Mouse (Mus musculus): ENCODE results near the gene Duoxa2. TPM values are rescaled to one million over a fixed set of nuclear protein-coding genes. Genes with fewer than 3 reads are reported as not detected.
"Not testable (repeated sequence)": the region's sequence is repeated elsewhere in the genome, so short reads cannot be mapped to it uniquely, and the experiment has no call there.

The Duoxa2 gene
- polyA plus RNA-seq, 1 experiment, result not detected

DNA sequence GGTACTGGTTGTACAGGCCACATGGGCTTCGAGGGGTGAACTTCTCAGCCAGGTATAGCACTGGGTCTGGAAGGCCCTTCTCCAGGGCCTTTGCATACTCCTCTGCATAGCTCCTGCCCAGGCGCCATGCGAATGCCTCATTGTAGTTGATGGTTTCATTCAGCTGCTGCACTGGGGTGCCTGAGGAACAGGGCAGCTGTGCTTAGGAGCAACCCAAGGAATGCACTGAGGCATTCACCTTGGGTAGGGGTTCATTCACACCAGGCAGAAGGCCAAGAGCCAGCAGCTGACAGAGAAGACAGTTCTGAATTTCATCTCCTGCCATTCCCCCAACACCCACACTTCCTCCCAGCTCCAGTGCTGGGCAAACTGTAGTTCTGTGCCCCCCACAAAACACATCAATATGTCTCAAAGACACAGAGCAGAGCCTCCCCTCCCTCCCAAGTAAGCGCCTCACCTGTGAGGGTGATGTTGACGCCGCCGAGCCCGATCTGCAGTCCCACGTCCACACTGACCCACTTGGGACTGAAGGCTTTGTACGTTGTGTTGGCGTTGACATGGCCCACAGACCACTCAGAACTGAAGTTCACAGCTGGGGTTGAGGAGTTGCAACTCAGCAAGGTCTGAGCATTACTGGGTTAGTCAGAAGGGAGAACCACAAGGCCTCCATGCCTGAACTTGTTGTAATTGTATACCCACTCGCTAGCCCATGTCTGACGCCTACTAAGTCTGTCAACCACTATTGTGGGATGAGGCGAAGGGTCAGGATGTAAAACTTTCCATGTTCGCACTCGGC, 6.6 kb downstream of the Duoxa2 start:
- DNase-seq (ENCODE audit: extremely low spot score in 1 of 2, low spot score in 1 of 2), result no peak

DNA sequence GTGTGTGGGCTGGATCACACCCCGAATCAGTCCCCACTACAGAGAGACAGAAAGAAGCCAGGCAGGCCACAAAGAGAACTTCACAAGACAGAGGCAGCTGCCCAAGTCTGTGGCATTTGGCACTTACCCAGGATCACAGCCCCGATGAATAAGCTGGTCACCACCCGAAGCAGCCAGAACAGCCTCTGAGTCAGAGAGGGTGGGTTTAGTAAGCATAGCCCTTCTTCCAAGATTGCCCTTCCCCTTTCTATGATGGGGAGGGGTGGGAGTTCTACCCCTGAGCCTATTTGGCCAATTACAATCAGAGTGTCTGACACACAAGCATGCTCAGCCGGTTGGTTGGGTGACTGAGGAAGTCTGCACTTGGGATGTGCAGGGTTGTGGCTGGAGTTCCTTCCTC, 7.5 kb downstream of the Duoxa2 start:
- peak in 1 of 2 experiments; percentile 22 for DNase-seq (ENCODE audit: extremely low spot score in 1 of 2, low spot score in 1 of 2)

GRCm38 (mm10) chr2:122309647-122310046, 10.9 kb downstream of the Duoxa2 start:
- no peak for DNase-seq (ENCODE audit: extremely low spot score in 1 of 2, low spot score in 1 of 2)

DNA sequence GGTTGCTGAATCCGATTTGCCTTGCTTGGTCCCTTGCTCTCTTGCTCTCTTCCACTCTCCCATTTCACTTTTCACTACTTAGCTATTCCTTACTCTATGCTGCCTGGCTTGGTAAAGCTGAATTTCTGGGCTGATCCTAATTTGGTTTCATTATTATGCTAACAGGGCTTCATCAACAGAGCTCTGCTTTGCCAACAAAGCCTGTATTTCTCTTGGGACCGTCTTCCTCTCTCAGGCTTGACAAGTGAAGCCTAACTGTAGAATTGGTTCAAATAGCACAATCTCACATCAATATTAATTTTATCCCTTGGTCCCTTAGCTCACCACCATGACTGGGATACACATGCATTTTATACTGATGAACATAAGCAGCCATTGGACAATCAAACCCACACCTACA, 12.9 kb downstream of the Duoxa2 start:
- DNase-seq (ENCODE audit: extremely low spot score in 1 of 2, low spot score in 1 of 2), result no peak

DNA sequence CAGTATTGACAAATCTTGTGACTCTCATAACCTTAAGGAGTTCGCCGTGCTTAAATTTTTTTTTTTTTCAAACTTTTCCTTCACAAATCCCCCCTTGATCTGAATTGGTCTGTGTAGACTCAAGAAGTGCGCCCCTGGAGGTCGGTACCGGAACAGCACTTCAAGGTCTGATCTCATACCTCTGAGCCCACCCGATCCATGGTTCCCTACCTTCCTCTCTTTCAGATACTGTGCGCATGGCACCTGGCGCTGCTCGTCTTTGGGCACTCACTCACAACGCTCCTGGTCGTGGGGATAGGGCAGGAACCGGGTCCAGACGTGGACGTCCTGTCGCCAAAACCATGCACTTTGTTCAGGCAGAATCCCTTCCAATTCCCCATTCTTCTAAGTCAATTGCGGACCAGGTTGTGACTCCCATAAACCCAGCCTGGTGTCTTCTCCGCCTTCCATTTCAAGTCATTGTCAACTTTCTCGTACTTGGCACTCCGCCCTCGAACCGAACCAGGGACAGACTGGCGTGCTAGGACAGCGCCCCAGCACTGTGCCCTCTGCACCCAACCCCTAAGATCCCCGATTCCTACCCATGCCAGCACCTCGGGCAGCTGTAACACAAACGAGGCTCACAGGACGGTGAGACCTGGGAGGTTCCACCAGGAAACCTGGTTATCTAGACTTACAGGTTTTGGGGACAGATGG, 14.2 kb downstream of the Duoxa2 start:
- peak in 1 of 2 experiments; percentile 69 for DNase-seq (ENCODE audit: extremely low spot score in 1 of 2, low spot score in 1 of 2)

- no peak for DNase-seq (ENCODE audit: extremely low spot score in 1 of 2, low spot score in 1 of 2)
Observed at GRCm38 (mm10) chr2:122313536-122313935, 14.8 kb downstream of the Duoxa2 start, which contains the start of gene Duoxa1. Gene Duoxa1, minus strand, starts transcription at chr2:122313730.

GRCm38 (mm10) chr2:122315372-122315771, 16.7 kb downstream of the Duoxa2 start, which contains the start of gene Duox1:
Gene Duox1, plus strand, starts transcription at chr2:122315672.
- no peak for DNase-seq (ENCODE audit: extremely low spot score in 1 of 2, low spot score in 1 of 2)

- no peak for DNase-seq (ENCODE audit: extremely low spot score in 1 of 2, low spot score in 1 of 2)
Observed at GRCm38 (mm10) chr2:122317384-122317783, 18.7 kb downstream of the Duoxa2 start.

GRCm38 (mm10) chr2:122323960-122324359, 25.3 kb downstream of the Duoxa2 start:
- no peak for DNase-seq (ENCODE audit: extremely low spot score in 1 of 2, low spot score in 1 of 2)

DNA sequence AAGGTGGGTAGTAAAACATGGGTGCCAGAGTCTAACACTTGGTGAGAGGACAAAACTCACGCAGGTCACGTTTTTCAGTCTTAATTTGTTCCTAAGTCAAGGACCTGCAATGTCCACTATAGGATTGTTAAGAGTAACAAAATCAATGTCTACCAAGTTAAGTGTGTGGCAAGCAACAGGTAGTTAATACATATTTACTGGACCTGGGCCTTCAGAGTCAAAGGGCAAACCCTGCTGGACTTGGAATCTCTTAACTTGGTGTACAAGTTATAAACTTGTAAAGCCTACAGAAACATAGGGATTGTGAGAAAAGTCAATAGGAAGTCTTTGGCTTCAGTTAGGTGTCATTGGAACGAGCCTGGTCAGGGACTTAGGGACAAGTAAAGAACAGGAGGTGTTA, 25.9 kb downstream of the Duoxa2 start:
- no peak for DNase-seq (ENCODE audit: extremely low spot score in 1 of 2, low spot score in 1 of 2)

DNA sequence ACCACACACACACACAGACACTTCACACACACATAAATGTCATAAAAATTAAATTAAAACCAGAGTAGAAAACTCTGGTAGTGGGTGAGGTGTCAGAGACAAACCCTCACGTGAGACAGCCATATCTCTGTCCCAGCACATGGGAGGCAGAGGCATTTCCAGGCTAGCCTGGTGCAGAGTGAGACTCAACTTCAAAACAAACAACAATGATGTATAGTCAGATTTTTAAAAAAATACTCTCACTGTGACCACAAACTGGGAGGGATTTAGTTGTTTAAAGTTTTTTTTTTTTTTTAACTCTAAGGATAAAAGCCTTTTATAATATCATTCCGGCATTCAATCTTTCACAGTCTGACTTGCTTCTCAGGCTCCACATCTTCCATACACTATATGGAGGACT, 26.7 kb downstream of the Duoxa2 start:
- no peak for DNase-seq (ENCODE audit: extremely low spot score in 1 of 2, low spot score in 1 of 2)

GRCm38 (mm10) chr2:122327986-122328385, 29.3 kb downstream of the Duoxa2 start:
- DNase-seq (ENCODE audit: extremely low spot score in 1 of 2, low spot score in 1 of 2), result no peak

GRCm38 (mm10) chr2:122330317-122330716, 31.6 kb downstream of the Duoxa2 start:
- not testable (repeated sequence) for DNase-seq (ENCODE audit: extremely low spot score in 1 of 2, low spot score in 1 of 2)

- no peak for DNase-seq (ENCODE audit: extremely low spot score in 1 of 2, low spot score in 1 of 2)
Observed at GRCm38 (mm10) chr2:122332222-122332621, 33.5 kb downstream of the Duoxa2 start.

DNA sequence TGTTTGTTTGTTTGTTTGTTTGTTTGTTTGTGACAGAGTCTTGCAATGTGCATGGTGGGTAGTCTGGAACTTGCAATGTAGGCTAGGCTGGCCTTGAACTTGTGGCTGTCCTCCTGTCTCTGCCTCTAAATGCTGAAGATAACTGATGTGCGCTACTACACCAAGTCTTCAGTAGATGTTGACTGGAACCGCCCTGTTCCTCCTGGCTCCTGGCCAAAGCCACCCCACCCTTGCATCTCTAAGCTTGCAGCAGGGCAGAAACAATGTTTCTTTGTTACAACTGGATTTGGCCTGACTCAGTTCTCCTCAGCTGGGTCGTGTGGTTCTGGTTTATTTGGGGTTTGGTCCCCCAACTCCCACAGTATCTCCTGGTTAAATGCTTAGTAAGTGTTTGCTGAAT, 35.5 kb downstream of the Duoxa2 start:
- DNase-seq (ENCODE audit: extremely low spot score in 1 of 2, low spot score in 1 of 2), result no peak

DNA sequence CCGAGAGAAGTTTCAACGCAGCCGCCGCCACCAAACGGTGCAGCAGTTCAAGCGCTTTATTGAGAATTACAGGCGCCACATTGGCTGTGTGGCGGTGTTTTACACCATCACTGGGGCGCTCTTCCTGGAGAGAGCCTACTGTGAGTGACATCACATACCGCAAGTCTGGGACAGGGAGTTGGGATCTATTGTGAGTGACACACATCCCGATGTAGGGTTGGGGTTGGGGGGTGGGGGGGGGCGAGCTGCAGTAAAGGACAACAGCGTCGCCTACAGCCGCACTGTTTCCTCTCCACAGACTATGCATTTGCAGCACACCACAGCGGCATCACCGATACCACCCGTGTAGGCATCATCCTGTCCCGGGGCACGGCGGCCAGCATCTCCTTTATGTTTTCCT, 38.6 kb downstream of the Duoxa2 start:
- DNase-seq (ENCODE audit: extremely low spot score in 1 of 2, low spot score in 1 of 2), result no peak

GRCm38 (mm10) chr2:122345106-122345893, 46.6 kb downstream of the Duoxa2 start:
- no peak for DNase-seq (ENCODE audit: extremely low spot score in 1 of 2, low spot score in 1 of 2)

- DNase-seq (ENCODE audit: extremely low spot score in 1 of 2, low spot score in 1 of 2), result not testable (repeated sequence)
Observed at GRCm38 (mm10) chr2:122346164-122346563, 47.5 kb downstream of the Duoxa2 start.

DNA sequence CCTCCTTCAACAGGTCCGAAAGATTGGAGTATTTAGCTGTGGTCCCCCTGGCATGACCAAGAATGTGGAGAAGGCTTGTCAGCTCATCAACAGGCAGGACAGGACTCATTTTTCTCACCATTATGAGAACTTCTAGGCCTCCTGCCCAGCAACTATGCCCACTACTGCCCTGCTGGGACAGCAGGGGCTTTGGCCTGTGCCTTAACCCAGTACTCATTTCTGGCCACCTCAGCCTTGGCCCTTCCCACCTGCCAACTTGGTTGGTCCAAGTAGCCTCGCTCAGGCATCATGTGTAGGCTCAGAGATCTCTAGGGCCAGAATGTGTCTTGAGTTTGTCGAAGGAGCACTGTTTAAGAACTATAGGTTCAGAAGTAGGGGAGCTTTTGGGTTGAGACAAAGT, 48.6 kb downstream of the Duoxa2 start:
- DNase-seq (ENCODE audit: extremely low spot score in 1 of 2, low spot score in 1 of 2), result no peak

DNA sequence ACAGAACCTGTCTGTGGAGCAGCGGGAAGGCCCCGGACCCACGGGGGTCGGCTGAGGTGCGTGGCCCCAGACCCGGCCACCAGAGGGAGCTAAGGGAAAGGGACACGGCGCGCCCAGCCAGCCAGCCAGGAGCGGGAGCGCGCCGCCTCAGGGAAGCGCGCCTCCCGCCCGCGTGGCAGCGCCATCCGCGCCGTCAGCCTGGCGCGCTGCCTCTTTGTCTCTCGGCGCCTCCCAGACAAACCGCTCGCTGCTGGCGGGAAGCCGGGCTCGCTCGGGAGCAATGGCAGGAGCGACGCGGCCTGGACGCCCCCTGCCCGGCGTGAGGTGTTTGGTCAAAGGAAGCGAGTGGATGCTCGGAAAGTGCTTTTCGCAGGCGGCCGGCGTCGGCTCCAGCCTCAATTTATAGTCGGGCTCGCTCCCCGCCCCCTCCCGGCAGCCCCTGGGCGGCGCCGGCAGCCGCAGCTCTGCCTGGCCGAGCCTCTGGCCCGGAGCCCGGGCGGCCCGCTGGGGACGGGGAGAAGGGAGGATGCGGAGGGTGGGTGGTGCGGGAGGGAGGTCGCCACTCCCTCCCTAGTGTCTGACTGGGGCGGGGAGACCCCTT, 49.9 kb downstream of the Duoxa2 start:
- DNase-seq (ENCODE audit: extremely low spot score in 1 of 2, low spot score in 1 of 2), result peak; percentile 74 to 88
